Mouse (Mus musculus) forebrain, embryonic 12.5 days (tissue): ENCODE measurements at regions not wholly inside any gene's neighbourhood (a gene's known extent, or its start where the extent isn't known, plus 50 kb on each side); places are given as distances from the start of the nearest gene placed in this dataset.

ENCODE experiments used
- ATAC-seq: fragments of 200-750 bp; cut with Nextera tagmentation; 2 replicates; pipeline ENCODE4 v1.8.0; 2017; ENCODE audit warnings: moderate TSS enrichment; ENCODE audit not compliant: low FRiP score
- H3K27ac ChIP-seq: fragments of 300-500 bp; sonication (generic); 2 replicates; pipeline ENCODE4 v1.5.1; 2016; ENCODE audit warnings: mild to moderate bottlenecking
- H3K27me3 ChIP-seq: fragments of 300-500 bp; sonication (generic); 2 replicates; pipeline ENCODE4 v1.6.1; 2016; ENCODE audit warnings: mild to moderate bottlenecking
- H3K36me3 ChIP-seq: fragments of 300-500 bp; sonication (generic); replicated peaks from 2 replicates; pipeline ENCODE4 v1.6.1; 2016; ENCODE audit warnings: mild to moderate bottlenecking
- H3K4me1 ChIP-seq: fragments of 300-500 bp; sonication (generic); 2 replicates; pipeline ENCODE4 v1.6.1; 2016
- H3K4me2 ChIP-seq: fragments of 300-500 bp; sonication (generic); 2 replicates; pipeline ENCODE4 v1.6.1; 2016; ENCODE audit warnings: mild to moderate bottlenecking, moderate library complexity
- H3K4me3 ChIP-seq: fragments of 300-500 bp; sonication (generic); replicated peaks from 2 replicates; pipeline ENCODE4 v1.5.1; 2016; ENCODE audit warnings: mild to moderate bottlenecking
- H3K9ac ChIP-seq: fragments of 300-500 bp; sonication (generic); 2 replicates; pipeline ENCODE4 v1.6.1; 2016; ENCODE audit warnings: mild to moderate bottlenecking
- H3K9me3 ChIP-seq: fragments of 300-500 bp; sonication (generic); 2 replicates; pipeline ENCODE4 v1.6.1; 2016
- WGBS: fragments of 180-500 bp; shearing (Covaris S2); methylation state at CpG from one replicate; pipeline ENCODE4 v1.1.7; 2016; 5-methylcytosine and 5-hydroxymethylcytosine counted together

DNA sequence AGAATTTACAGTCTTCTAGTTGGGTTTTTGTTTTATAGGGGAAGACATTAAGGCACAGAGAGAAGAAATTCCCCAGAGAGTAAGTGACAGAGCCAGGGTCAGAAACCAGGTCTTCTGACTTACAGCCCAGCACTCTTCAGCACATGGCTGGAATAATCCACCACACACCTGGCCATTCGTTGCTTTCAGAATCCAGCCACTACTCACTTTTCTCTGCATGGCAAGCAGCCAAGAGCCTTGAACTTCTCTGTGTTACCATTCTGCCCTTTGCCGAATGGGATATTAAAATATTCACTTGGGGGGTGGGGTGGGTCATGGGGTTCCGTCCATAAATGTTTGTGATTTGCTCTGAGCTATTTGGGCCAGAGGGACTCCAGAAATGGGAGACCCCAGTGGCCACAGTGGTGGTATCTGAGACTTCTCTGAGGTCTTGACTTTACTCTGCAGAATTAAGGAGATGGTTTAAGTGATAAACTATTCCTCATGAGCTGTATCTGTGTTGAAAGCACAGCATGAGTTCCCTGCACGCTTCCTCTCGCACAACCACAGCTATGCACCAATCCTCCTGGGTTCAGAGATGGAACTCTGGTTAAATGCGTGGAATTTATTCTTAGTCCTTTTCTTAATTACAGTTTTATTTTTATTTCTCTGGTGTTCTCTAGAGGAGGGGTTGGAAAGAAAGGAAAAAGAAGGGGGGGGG, 488.9 kb upstream of the Tnc start:
- WGBS: 73% methylated on average over 6 of the region's 6 CpGs
- H3K36me3 ChIP-seq: no peaks in the 10 kb centered on the region
- ATAC-seq: no peak
- no peaks in the 10 kb centered on the region for H3K9me3 ChIP-seq
- no peak overlapping the region for H3K9ac ChIP-seq
- no peaks in the 10 kb centered on the region for H3K27me3 ChIP-seq
- no peak overlapping the region for H3K4me3 ChIP-seq
- H3K4me2 ChIP-seq: no peak overlapping the region
- H3K27ac ChIP-seq: no peak overlapping the region
- H3K4me1 ChIP-seq: no peaks in the 10 kb centered on the region

DNA sequence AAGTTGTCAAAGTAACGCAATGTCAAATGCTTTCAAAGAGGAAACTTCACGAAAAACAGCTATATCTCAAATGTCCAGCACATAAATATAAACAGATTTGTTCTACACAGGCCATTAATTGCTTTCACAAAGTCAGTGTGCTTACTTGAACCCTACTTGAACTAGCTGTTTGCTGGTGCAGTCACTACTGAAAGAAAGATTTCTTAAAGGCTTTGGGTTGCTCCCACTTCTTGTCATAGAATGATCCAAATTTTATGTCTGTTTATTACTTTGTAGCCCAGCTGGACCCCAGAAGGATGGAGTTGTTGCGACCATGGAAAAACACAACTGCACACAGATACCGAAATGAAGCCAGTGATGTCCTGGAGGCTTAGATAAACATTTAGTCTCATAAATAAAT, 491.2 kb upstream of the Tnc start:
- Histone ChIP-seq H3K4me1 (no peaks in the 10 kb centered on the region), H3K4me3 (no peak overlapping the region), H3K36me3 (no peaks in the 10 kb centered on the region), H3K9me3 (no peaks in the 10 kb centered on the region), H3K4me2 (no peak overlapping the region), H3K9ac (no peak overlapping the region), H3K27ac (no peak overlapping the region), H3K27me3 (no peaks in the 10 kb centered on the region)
- 95% methylated on average over 4 of the region's 4 CpGs for WGBS
- ATAC-seq: no peak

DNA sequence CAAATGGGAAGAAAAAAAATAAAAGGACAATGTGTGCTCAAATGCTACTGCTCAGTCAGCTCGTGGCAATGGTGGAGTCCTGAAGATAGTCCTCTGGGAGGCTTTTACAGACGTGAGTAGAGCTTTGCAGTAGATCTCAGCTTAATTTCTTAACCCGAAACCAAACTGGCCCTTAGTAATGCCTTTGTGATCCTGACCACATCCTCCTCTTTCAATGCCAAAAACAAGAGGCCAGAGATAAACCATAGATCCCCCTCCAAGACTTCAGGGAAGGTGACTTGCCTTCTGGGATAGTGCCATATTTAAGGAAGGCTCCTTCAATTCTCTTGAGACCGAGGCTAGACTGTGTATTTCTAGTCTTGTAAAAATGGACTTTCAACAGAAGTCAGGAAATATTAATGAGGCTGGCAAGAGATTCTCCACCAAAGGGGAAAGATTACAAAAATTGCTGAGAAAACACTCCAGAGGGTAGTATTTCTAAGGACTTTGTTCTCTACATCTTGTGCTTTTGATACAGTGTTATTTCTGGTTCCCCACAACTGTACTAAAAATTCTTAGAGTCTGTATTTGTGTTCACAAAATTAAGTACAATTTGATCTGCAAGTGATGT, 497.9 kb upstream of the Tnc start:
- Histone ChIP-seq H3K4me1 (no peaks in the 10 kb centered on the region), H3K36me3 (no peaks in the 10 kb centered on the region), H3K9me3 (no peaks in the 10 kb centered on the region), H3K4me3 (no peak overlapping the region), H3K27me3 (no peaks in the 10 kb centered on the region), H3K27ac (no peak overlapping the region), H3K9ac (no peak overlapping the region), H3K4me2 (no peak overlapping the region)
- WGBS: 83% methylated on average over 4 of the region's 4 CpGs
- no peak for ATAC-seq

DNA sequence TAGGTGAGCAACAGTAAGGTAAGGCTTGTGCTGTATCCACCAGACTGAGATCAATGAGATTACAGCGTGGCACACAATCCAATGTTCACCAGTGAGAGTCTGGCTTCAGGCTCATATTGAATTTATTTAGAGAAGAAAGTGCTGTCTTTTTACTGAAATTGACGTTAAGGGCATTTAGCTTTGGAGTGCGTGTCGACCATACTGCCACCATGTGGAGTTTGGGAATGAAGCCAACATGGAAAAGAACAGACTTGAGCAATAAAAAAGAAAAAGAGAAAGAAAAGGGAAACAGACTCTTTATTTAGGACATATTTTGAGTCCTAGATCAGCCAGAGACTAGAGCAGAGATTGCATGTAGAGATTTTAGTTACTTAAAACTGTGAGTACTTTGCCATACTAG, 499.6 kb upstream of the Tnc start:
- no peaks in the 10 kb centered on the region for H3K4me1 ChIP-seq
- 84% methylated on average over 4 of the region's 4 CpGs for WGBS
- no peaks in the 10 kb centered on the region for H3K9me3 ChIP-seq
- H3K4me3 ChIP-seq: no peak overlapping the region
- no peak overlapping the region for H3K9ac ChIP-seq
- no peaks in the 10 kb centered on the region for H3K36me3 ChIP-seq
- no peak for ATAC-seq
- H3K27ac ChIP-seq: no peak overlapping the region
- no peak overlapping the region for H3K4me2 ChIP-seq
- H3K27me3 ChIP-seq: no peaks in the 10 kb centered on the region

DNA sequence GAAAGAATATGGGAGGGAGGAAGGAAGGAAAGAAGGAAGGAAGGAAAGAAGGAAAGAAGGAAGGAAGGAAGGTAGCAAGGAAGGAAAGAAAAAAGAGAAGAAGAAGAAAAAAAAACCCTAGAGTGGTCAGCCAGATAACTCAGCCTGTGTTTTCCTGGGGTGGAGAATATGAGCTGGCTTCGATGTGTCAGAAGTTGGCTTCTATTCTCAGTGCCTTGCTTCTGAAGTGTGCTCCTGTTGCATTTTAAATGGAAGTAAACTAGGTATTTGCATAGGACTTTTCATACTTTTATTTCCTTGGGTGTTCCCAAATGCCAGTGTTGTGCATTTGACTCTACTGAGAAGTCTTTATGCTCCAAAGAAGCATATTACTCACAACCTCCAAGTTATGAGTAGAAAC, 515.7 kb upstream of the Tnc start:
- Histone ChIP-seq H3K4me1 (no peaks in the 10 kb centered on the region), H3K4me2 (no peak overlapping the region), H3K4me3 (no peak overlapping the region), H3K9me3 (no peaks in the 10 kb centered on the region), H3K9ac (no peak overlapping the region), H3K36me3 (no peaks in the 10 kb centered on the region), H3K27ac (no peak overlapping the region), H3K27me3 (no peaks in the 10 kb centered on the region)
- ATAC-seq: no peak
- WGBS: 93% methylated on average over 1 of the region's 1 CpGs

DNA sequence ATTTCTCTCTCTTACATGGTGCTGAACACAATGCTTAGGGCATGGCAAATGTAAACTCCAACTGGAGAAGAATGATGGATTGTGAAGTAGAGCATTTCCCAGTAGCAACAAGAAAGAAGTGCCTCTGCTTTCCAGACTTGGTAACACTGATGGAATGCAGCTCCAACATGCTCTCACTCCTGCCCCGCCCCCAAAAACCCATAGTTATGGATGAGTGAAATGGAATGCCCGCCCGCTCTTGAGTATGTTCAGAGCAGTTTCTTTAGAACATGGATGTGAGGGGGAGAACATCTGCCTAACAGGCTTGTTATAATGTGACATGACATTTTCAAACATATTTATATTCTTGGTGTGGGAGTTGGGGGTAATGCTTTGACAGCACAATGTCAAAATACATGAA, 517.2 kb upstream of the Tnc start:
- Histone ChIP-seq H3K27me3 (no peaks in the 10 kb centered on the region), H3K4me1 (no peaks in the 10 kb centered on the region), H3K4me2 (no peak overlapping the region), H3K9me3 (no peaks in the 10 kb centered on the region), H3K9ac (no peak overlapping the region), H3K4me3 (no peak overlapping the region), H3K27ac (no peak overlapping the region), H3K36me3 (no peaks in the 10 kb centered on the region)
- WGBS: 87% methylated on average over 3 of the region's 3 CpGs
- no peak for ATAC-seq

DNA sequence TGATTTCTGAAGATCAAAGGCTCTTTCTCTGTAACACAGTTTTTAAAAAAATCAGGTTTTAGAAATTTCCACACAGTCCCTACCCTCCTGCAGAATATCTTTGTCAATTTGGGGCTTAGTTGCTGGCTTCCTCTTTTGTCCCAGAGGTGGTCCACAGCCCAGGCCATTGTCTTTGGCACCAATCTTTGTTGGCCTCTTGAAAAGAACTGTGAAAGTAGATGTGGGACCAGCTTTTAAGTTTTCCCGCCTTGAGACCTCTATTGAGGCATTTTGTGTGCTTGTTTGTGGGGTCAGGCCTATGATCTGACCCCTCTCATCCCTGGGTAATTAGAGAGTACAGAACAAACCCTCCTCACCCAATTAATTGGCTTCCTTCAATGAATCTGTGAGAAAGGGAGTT, 523.9 kb upstream of the Tnc start:
- no peak overlapping the region for H3K9ac ChIP-seq
- no peak for ATAC-seq

DNA sequence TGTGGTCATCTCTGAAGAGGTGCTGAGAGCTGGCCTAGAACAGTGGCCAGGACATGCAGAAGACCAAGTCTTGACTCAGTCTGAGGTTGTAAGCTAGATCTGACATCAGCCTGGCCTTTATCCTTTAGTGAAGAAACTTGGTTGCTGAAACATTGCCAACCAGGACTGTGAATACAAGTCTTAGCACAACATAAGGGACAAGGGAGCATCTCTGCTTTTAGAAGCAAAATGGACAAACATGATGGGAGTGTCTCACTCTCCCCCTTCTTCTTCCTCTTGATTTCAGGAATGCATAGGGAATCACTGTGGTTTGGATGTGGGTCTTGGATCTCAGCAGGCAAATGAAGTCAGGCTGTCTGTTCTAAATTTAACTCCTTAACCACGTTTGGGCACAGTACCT, 529.1 kb upstream of the Tnc start:
- no peak overlapping the region for H3K9ac ChIP-seq
- no peaks in the 10 kb centered on the region for H3K9me3 ChIP-seq
- H3K4me1 ChIP-seq: no peaks in the 10 kb centered on the region
- no peaks in the 10 kb centered on the region for H3K36me3 ChIP-seq
- 60% methylated on average over 1 of the region's 1 CpGs for WGBS
- no peak overlapping the region for H3K4me2 ChIP-seq
- H3K4me3 ChIP-seq: no peak overlapping the region
- no peak overlapping the region for H3K27ac ChIP-seq
- no peaks in the 10 kb centered on the region for H3K27me3 ChIP-seq
- no peak for ATAC-seq

More for the DNA sequence above, 523.9 kb upstream of the Tnc start:
- Histone ChIP-seq H3K36me3 (no peaks in the 10 kb centered on the region), H3K27ac (no peak overlapping the region), H3K4me3 (no peak overlapping the region), H3K4me2 (no peak overlapping the region), H3K4me1 (no peaks in the 10 kb centered on the region; the same call in 1 of the 2 replicates), H3K9me3 (no peaks in the 10 kb centered on the region), H3K27me3 (no peaks in the 10 kb centered on the region)
- WGBS: 8% methylated on average over 1 of the region's 1 CpGs

DNA sequence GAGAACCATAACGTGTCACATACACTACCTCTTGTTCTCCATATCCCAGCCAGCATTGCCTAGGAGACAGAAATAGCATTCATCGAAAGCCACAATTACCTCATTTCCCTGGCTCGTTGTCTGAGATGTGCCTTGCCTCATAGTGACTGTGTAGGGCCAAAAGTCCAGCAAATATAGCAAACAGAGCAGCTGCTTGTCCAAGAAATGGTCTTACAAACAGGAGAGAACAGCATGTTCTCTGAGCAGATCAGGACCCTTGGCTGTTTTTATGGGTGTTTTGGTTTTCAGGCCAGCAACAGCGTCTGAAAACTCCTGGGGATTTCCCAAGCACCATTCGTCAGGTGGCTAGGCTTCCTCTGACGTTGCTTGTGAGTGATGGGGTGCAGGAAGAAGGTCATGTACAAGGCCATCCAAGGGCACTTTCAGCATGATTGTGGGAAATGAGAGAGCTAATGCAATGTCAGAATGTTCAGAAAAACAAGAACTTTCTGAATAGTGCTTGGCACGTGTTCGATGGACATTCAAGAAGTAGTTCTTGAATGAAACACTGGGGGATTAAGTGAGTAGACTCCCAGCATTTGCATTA, 528.9 kb upstream of the Pappa start:
- no peaks in the 10 kb centered on the region for H3K4me1 ChIP-seq
- H3K27me3 ChIP-seq: no peaks in the 10 kb centered on the region
- 75% methylated on average over 8 of the region's 8 CpGs for WGBS
- no peaks in the 10 kb centered on the region for H3K9me3 ChIP-seq
- H3K36me3 ChIP-seq: no peaks in the 10 kb centered on the region
- H3K4me3 ChIP-seq: no peak overlapping the region
- H3K9ac ChIP-seq: no peak overlapping the region
- no peak for ATAC-seq
- no peak overlapping the region for H3K27ac ChIP-seq
- H3K4me2 ChIP-seq: no peak overlapping the region

DNA sequence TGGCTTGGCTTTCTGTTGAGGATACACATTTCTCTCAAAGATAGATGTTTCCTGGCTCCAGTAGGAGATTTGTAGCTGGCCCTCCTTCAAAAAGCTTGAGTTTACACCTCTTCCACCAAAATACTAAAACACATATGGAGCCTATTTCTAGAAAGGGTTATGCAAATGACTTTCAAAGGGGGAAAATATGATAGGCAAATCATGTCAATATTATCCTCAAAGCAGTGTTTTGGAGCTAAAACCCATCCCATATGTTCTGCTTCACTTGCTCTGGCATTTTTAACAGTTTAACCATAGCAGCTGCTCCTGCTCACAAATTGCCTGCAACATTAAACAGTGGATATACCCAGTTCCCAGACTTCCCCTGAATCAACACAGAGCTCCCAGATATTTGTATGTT, 525.5 kb upstream of the Pappa start:
- H3K4me2 ChIP-seq: no peak overlapping the region
- no peaks in the 10 kb centered on the region for H3K27me3 ChIP-seq
- no peaks in the 10 kb centered on the region for H3K9me3 ChIP-seq
- no peak overlapping the region for H3K9ac ChIP-seq
- no peaks in the 10 kb centered on the region for H3K4me1 ChIP-seq
- no peak for ATAC-seq
- H3K4me3 ChIP-seq: no peak overlapping the region
- no peak overlapping the region for H3K27ac ChIP-seq
- H3K36me3 ChIP-seq: no peaks in the 10 kb centered on the region

DNA sequence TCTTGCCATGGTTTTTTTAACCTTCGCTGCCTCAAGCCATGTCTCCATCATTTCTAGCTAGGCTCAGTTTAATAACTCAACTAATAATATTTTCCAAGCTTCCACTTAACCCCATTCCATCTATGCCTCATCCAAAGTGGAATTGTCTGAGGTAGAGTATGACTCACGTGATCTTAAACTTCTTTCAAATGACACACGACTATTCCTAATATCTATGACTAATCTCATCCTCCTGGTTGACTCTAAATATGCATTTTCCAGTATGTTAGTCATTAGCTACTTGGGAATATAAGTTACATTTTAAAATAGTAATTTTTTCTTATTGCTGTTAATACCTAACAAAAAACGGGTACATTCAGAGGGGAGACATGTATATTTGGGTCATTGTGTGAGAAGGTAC, 524.8 kb upstream of the Pappa start:
- Histone ChIP-seq H3K4me2 (no peak overlapping the region), H3K36me3 (no peaks in the 10 kb centered on the region), H3K4me1 (no peaks in the 10 kb centered on the region), H3K9me3 (no peaks in the 10 kb centered on the region), H3K27ac (no peak overlapping the region), H3K27me3 (no peaks in the 10 kb centered on the region), H3K9ac (no peak overlapping the region), H3K4me3 (no peak overlapping the region)
- no peak for ATAC-seq
- 89% methylated on average over 4 of the region's 4 CpGs for WGBS

DNA sequence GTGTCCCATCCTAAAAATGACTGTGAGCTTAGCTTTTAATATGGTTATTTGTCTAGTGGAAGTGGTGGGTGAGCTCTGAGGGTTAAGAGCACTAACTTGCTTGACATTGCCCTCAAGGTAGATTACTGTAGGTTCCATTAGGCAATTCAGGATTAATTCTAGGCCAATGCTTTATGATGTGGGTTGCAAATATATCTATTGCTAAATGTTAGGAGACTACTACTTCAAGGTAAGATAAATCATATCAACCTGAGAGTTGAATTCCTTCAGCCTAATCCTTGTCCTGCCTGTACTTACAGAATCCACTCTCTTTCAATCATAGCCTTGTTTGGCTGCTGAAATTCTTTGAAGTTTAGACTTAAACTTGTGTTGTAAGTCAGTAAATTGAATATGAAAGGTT, 501.2 kb upstream of the Pappa start:
- no peak for ATAC-seq
- H3K4me3 ChIP-seq: no peak overlapping the region
- H3K27me3 ChIP-seq: no peaks in the 10 kb centered on the region
- H3K4me2 ChIP-seq: no peak overlapping the region
- H3K36me3 ChIP-seq: no peaks in the 10 kb centered on the region
- no peaks in the 10 kb centered on the region for H3K4me1 ChIP-seq
- no peaks in the 10 kb centered on the region for H3K9me3 ChIP-seq
- H3K9ac ChIP-seq: no peak overlapping the region
- H3K27ac ChIP-seq: no peak overlapping the region

DNA sequence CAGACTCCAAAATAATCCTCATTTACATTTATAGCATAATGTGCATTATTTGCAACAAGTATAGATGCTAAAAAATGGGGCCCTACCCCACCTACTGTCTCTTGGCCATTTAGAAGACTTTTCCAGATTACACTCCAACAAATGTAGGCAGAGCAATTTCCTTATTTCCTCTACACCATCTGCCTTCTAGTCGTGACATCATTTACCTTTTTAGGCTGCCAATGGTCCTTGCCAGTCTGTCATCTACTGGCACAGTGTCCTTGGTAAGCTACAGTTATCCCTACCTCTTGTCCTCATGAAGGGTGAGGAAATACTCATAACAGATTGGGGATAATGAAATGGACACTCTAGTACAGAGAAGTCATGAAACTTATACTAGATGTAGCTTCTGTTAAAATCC, 491.8 kb upstream of the Pappa start:
- H3K36me3 ChIP-seq: no peaks in the 10 kb centered on the region
- 77% methylated on average over 1 of the region's 1 CpGs for WGBS

More for the DNA sequence above, 491.8 kb upstream of the Pappa start:
- Histone ChIP-seq H3K4me3 (no peak overlapping the region), H3K4me1 (no peaks in the 10 kb centered on the region), H3K27ac (no peak overlapping the region), H3K27me3 (no peaks in the 10 kb centered on the region), H3K9me3 (no peaks in the 10 kb centered on the region), H3K9ac (no peak overlapping the region), H3K4me2 (no peak overlapping the region)
- no peak for ATAC-seq
